Mouse (Mus musculus) embryonic fibroblast, embryonic 13.5 days (primary cell): ENCODE measurements around the gene Mrpl16.

Experiments
- CTCF ChIP-seq: IDR thresholded peaks from 2 replicates; pipeline ENCODE4 v1.5.1; 2011; ENCODE audit warnings: mild to moderate bottlenecking, control low read depth, low read length, moderate library complexity, borderline replicate concordance; ENCODE audit not compliant: insufficient read depth
- POLR2A ChIP-seq: IDR thresholded peaks from 2 replicates; pipeline ENCODE4 v1.6.1; 2011; ENCODE audit warnings: low read depth, mild to moderate bottlenecking, control low read depth, low read length, moderate library complexity

DNA sequence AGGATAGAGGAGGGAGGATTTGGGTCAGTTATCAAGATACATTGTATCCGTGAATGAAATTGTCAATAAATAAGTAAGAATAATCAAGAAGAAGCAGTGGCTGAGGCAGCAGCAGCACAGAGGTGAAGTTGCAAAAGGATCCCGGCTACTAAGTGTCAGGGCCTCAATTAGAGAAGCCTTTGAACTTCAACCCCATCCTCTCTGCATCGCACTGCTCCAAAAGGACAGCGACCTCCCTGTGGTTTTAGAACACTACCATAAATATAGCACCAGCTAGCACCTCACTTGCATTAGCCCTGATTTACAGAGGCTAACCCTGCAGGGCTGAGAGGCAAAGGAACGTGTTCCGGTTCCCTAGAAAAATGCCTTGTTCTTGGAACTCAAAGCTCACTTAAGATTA is 46.5 kb downstream of the Mrpl16 start:
- no peak for TF ChIP-seq POLR2A
- TF ChIP-seq CTCF, result no peak
